Mouse (Mus musculus) E14TG2a.4 (cell line): ENCODE results near the gene Arl4c.

ENCODE experiments used
- H3K27me3 ChIP-seq: 2 replicates; pipeline ENCODE4 v1.6.1; 2014; ENCODE audit warnings: low read length, control low read depth; ENCODE audit not compliant: insufficient read depth
- H3K36me3 ChIP-seq: 2 replicates; pipeline ENCODE4 v1.6.1; 2014; ENCODE audit warnings: low read length, control low read depth; ENCODE audit not compliant: insufficient read depth
- H3K4me1 ChIP-seq: replicated peaks from 2 replicates; pipeline ENCODE4 v1.6.1; 2014; ENCODE audit warnings: low read depth, low read length, control low read depth
- H3K4me3 ChIP-seq: replicated peaks from 2 replicates; pipeline ENCODE4 v1.5.1; 2014; ENCODE audit warnings: mild to moderate bottlenecking, low read length
- H3K9me3 ChIP-seq: 2 replicates; pipeline ENCODE4 v1.6.1; 2014; ENCODE audit warnings: low read length, control low read depth
- CTCF ChIP-seq: conservative IDR thresholded peaks from 2 replicates; pipeline ENCODE4 v1.5.1; 2014; ENCODE audit warnings: low read length
- NANOG ChIP-seq: IDR thresholded peaks from 2 replicates; pipeline ENCODE4 v1.6.1; 2014; ENCODE audit warnings: borderline replicate concordance, low read length, mixed read lengths
- POU5F1 ChIP-seq: IDR thresholded peaks from 2 replicates; pipeline ENCODE4 v1.6.1; 2014; ENCODE audit warnings: low read length, borderline replicate concordance

Arl4c gene

GRCm38 (mm10) chr1:88629966-88630488, 72.0 kb downstream of the Arl4c start:
- TF ChIP-seq CTCF (no peak), POU5F1 (no peak), NANOG (no peak)
- no peaks in the 10 kb centered on the region for H3K36me3 ChIP-seq
- peaks cover 6% of the 10 kb centered on the region for H3K27me3 ChIP-seq
- no peaks in the 10 kb centered on the region for H3K9me3 ChIP-seq
- H3K4me3 ChIP-seq: no peak overlapping the region
- peaks cover 2% of the 10 kb centered on the region; the same call in 1 of the 2 replicates for H3K4me1 ChIP-seq

DNA sequence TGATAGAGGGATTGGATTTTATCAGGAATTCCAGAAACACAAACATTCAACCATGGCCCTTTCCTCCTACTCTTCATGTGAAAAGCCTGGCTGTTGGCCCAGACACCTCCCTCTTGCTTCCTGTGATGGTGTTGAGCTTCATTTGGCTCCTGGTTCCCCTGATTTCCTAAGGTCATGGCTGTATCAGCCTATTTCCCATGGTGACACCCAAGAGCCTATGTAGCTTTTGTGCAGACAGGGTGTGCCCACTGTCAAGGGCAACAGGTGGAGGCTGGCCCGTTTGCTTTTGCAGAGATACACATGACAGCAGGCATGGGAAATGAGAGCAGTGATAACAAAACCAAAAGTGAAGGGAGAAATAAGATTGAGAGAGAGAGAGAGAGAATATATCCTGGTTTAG, 76.8 kb downstream of the Arl4c start:
- no peak for TF ChIP-seq CTCF
- no peak for TF ChIP-seq POU5F1
- TF ChIP-seq NANOG: no peak
- peaks cover 24% of the 10 kb centered on the region for H3K4me1 ChIP-seq
- 0 out of 2 replicates have a peak, but pooled peaks cover under 1% of the 10 kb centered on the region for H3K27me3 ChIP-seq
- H3K36me3 ChIP-seq: no peaks in the 10 kb centered on the region
- no peak overlapping the region for H3K4me3 ChIP-seq
- no peaks in the 10 kb centered on the region for H3K9me3 ChIP-seq

DNA sequence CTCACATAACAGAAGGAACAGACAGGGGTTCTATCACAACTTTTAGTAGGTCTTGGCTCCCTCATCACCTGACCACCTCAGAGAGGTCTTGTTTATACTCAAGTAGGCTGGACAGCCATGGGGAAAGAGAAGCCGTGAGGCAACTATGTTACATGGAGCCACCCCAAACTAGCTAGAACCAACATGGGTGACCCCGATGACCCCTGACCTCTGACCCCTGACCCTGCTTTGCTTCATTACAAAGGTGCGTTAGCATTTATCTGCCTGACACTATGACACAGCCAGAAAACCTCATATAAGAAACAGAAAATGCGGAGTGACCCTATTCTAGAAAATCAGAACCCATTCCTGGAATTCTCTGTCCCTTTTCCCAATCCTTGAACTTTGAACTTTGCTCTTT, 77.6 kb downstream of the Arl4c start:
- H3K4me1 ChIP-seq: peaks cover 24% of the 10 kb centered on the region
- H3K9me3 ChIP-seq: no peaks in the 10 kb centered on the region
- no peaks in the 10 kb centered on the region for H3K36me3 ChIP-seq
- H3K4me3 ChIP-seq: no peak overlapping the region
- no peak for TF ChIP-seq NANOG
- no peaks in the 10 kb centered on the region for H3K27me3 ChIP-seq

DNA sequence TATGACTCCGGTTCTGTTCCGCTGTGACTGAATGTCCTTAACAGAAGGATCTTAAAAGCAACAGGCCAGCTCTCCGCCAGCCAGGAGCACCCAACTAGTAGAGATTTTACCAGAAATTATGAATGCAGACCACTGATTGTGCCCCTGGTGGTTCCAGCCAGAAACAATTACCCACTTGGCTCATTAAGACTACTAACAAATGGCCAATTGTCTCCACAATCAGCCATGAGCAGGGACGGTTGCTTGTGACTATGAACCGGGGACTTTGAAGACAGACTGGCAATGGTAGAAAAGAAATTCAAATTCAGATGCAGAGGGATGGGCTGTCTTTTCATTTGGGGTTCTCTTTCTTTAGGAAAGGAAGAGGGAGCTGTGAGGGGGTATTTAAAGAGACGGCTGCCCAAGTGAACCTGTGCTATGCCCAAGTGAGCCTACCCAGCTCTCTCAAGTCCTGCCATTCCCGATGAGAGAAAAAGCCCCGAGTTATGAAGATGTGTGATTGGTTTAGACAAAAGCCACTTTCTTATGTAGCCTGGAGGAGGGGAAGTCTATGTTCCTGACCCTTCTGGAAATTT, 78.4 kb downstream of the Arl4c start:
- Histone ChIP-seq H3K4me3 (no peak overlapping the region), H3K36me3 (no peaks in the 10 kb centered on the region), H3K9me3 (peaks cover 3% of the 10 kb centered on the region; the same call in 1 of the 2 replicates), H3K27me3 (no peaks in the 10 kb centered on the region), H3K4me1 (peaks cover 24% of the 10 kb centered on the region)
- TF ChIP-seq NANOG (no peak), POU5F1 (no peak), CTCF (no peak)
